Mouse (Mus musculus): ENCODE results near the gene Prr29.

Gene Prr29

GRCm38 (mm10) chr11:106410507-106410906, 45.2 kb downstream of the Prr29 start:
- no peak for DNase-seq

GRCm38 (mm10) chr11:106411157-106411556, 45.9 kb downstream of the Prr29 start:
- DNase-seq = no peak

- DNase-seq = no peak
Measured at GRCm38 (mm10) chr11:106412641-106413360, 47.5 kb downstream of the Prr29 start.

- no peak for DNase-seq
Measured at GRCm38 (mm10) chr11:106416331-106416730, 51.1 kb downstream of the Prr29 start.

- DNase-seq = no peak
Measured at GRCm38 (mm10) chr11:106417860-106418259, 52.6 kb downstream of the Prr29 start.

GRCm38 (mm10) chr11:106418622-106419196, 53.4 kb downstream of the Prr29 start:
- peak; percentile 88 to 90 for DNase-seq

GRCm38 (mm10) chr11:106419262-106420102, 54.2 kb downstream of the Prr29 start:
- DNase-seq = no peak

- no peak for DNase-seq
Measured at GRCm38 (mm10) chr11:106425201-106425600, 59.9 kb downstream of the Prr29 start.

- no peak for DNase-seq
Measured at GRCm38 (mm10) chr11:106426447-106426846, 61.2 kb downstream of the Prr29 start.
